Mouse (Mus musculus): ENCODE measurements around the gene Tlr12.
"Not testable (repeated sequence)": the region's sequence is repeated elsewhere in the genome, so short reads cannot be mapped to it uniquely, and the experiment has no call there.

The Tlr12 gene

DNA sequence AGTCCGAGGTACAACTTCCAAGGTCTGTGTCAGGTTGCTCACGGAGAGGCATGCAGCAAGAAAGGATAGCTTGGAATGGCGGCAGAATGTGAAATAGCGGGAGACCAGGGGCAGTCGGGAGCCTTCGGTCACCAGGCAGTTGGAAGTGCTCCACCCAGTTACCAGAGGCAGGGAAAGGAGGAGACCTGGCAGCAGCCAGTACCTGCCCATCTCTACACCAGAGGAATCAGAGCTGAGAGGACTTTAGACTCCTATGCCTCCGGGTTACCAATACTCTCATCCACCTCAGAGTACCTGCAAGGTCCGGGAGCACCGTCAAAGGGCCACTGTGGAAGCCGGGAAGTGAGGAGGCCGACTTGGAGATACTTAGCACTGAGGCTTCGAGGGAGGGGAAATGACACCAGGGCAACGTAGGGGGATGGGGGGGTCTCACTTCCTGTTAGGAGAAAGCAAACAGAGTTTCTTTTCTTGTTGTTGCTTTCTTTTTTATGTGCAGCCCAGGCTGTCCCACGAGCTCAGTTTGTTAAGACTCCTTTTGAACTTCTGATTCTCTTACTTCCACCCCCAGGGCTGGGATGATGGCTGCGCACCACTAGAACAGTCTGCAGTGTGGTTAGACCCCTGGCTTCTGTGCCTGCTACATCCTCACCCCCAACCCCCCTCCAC, at the start of gene Tlr12:
Gene Tlr12 (minus strand): TSS at position 374 of the 666 bp plus-strand sequence.
- DNase-seq = no peak

DNA sequence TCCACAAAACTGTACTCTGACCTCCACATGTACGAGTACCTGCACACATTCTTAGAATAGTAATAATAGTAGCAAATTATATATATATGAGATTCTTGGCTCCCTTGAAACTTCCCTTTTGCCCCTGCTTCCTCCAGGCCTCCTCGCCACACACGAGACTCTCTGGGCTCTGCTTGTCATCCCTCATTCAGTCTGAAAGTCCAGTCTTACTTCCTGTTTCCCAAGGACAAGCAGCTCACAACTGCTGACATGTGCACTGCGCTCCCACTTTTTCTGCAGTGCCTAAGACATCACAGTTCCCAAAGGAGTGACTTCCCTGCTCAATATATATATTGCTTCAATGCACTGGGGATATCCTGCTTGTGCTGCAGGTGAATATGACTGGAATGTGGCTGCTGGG, 48.8 kb upstream of the Tlr12 start:
- DNase-seq = not testable (repeated sequence)

DNA sequence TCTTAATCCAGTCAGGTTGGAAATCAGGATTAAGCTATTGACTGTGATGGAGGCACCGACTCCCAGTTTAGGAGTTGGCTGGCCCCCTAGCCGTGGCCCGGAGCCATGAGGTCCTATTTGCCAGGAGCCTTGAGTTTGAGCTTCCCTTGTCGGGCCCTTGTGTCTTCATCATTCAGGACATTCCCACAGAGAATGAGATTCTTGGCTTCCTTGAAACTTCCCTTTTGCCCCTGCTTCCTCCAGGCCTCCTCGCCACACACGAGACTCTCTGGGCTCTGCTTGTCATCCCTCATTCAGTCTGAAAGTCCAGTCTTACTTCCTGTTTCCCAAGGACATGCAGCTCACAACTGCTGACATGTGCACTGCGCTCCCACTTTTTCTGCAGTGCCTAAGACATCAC, 47.9 kb upstream of the Tlr12 start:
- not testable (repeated sequence) for DNase-seq

DNA sequence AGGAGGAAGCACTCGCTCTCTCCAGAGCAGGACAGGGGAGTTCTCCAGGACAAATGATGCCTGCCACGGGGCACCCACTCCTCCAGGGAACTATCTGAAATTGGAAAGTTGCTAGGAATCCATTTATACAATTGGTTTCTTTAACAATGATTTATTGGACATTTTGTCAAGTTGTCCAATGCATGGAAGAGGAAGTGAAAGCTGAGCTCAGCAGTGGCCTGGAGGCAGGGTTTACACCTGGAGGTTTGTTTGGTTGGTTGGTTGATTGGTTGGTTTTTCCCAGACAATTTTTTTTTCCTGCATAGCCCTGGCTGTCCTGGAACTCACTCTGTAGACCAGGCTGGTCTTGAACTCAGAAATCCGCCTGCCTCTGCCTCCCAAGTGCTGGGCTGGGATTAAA, 45.6 kb upstream of the Tlr12 start:
- DNase-seq = no peak

DNA sequence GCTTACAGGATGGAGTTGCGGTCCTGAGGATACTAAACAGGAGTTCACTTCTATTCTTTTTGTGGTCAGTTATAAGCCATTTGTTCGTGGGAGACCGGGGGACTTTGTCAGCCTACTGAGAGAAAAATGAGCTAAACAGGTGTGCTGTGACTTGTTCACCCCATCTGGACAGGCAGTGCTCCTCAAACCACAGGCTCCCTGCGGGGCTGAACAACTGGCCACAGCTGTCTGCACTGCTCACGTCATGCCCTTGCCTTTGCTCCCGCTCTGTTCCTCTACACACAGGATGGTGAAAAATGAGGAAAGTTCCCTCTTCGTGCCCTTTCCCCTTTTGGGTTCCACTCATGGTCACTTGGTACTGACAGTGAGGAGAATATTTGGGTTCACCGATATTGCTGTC, 42.6 kb upstream of the Tlr12 start:
- no peak for DNase-seq

DNA sequence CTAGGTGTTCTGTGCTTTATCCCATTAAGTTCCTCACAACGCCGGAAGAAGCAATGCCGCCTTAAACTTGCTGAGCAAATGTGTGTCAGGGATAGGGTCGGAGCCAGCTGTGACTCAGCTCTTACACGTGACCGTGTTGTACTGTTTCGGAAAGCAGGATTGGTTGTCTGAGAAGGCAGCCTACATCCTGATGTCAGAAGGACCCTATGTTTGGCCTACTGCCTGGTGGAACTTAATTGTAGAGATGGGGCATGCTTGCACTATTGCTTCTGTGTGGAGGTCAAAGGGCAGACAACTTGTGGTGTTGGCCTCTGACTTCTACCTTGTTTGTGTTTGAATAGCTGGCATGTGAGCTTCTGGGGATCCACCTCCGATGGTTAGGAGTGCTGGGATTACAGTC, 41.8 kb upstream of the Tlr12 start:
- DNase-seq = no peak

DNA sequence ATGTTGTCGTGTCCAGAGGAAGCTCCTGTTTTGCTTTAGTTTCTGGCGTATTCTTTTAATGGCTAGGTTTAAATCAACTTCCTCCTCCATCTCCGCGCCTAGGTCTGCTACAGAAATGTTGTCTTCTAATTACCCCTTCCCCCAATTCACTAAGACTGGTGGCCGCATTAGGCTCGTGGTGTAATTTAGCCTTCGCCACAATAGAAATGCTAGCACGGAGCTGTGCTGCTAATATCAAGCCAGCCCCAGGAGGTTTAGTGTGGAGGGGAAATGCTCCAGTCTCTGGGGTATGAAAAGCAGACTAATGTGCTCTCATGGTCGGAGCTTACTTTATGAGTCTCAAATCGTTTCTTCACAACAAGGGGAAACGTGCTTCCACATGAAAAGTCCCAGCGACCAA, 37.0 kb upstream of the Tlr12 start:
- no peak for DNase-seq

DNA sequence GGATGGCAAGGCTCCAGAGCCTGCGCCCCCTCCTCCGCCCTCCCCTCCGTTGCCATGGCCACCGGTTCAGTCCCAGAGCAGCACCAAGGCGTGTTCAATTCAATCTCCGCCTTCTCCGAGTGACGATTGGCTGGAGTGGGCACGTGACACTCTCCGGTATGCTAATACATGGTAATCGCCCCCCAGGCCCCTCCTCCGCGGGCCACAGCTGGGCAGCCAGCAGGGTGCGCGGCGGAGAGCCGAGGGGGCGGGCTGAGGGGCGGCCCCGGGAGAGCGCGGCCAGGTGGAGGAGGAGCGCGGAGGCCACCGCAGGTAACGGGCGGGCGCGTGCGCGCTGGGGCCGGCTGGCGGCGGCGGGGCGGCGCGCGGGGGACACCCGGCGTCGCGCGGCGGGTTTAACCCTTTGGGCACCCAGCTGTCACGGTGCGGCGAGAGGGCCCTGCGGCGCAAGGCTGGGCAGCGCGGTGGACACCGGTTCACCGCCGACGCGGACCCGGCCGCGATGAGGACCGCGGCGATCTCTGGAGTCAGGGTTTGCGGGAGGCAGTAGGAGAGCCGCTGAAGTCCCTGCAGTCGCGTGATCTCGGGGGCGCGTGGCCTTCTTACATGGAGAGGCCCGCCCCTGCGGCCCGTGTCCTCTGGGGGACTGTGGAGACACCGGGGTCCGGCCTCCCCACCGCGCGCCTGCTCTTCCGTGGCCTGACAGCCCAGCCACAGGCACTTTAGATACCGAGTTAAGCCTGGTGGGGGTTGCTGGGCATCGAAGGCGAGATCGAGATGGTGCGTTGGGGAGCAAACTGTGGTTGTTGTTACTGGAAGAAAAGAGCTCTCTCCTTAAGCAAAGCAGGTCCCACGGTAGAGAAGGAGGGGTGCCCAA, 36.3 kb upstream of the Tlr12 start, which contains the start of gene Phc2:
Gene Phc2 (plus strand): TSS at position 198 of the 877 bp plus-strand sequence.
- peak; percentile 94 for DNase-seq

DNA sequence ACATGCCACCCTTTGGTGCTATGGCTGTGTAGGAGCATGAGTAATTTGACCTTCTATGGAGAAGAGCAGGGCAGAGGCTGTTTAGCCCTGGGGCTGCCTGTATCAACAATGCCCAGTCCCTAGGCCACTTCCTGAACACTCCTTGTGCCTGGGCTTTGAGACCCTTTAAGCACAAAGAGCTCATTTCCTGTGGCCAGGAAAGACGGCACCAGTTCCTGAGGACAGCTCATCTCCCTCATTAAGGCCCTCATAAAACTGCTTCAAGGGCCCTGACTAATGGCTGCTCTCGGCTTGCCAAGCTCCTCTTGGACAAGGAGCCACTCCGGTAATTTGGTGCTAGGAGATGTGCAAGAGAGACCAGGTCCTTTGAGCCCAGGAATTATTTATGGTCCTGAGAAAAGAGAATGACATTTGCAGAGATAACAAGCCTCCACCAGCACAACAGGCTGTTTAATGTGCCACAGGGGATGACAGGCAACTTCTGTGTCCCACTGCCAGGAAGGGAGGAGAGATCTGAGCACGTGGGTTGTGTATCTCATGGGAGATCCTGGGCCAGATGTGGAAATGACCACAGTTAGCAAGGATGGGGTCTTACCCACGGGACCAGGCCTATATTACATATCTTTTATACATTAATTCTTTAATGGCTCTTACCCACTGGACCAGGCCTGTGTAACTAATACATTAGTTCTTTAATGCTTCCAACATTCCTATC, 34.3 kb upstream of the Tlr12 start:
- DNase-seq = no peak

DNA sequence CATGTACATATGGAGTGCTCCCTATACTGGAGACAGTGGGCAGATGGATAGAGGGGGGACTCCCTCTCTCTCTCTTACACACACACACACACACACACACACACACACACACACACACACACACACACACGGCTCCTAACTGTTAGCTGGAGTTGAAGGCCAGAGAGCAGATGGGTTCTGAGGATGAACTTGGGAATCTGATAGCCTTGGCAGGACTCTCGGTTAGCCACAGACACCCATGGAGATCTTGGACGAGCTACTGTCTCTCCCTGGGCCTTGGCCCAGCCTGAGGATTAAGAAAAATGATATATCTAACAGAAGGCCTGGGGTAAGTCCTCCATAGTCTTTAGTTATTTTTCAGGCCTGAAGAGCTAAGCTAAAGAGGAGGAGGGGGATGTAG, 33.1 kb upstream of the Tlr12 start:
- DNase-seq = no peak

DNA sequence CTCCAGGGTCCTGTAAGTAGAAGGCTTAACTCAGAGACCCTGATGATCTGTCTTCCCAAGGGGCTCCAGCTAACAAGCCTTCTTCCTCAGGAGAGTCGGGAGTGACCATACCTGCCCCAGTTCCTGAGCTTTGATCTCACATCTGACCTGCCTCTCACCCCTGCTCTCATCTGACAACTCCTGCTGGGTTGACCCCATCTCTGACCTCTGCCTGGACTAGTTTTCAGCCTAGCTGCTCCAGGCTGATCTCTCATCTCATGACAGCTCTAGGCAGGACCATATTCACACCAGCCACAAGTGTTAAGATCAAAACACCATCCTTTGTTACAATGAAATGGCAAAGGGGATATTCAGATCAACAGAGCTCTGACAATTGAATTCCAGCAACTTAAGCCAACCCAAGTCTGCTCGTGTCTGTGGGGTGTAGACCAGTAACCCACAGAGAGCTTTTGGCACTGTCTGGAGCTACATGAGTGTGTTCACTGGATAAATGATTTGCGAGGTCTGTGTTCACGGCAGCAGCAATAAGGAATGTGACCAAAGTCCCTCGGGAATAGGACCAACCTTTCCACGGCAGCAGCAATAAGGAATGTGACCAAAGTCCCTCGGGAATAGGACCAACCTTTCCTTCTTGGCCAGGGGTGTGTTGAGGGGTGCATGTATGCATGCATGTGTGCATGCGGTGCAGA, 30.3 kb upstream of the Tlr12 start:
- no peak for DNase-seq

DNA sequence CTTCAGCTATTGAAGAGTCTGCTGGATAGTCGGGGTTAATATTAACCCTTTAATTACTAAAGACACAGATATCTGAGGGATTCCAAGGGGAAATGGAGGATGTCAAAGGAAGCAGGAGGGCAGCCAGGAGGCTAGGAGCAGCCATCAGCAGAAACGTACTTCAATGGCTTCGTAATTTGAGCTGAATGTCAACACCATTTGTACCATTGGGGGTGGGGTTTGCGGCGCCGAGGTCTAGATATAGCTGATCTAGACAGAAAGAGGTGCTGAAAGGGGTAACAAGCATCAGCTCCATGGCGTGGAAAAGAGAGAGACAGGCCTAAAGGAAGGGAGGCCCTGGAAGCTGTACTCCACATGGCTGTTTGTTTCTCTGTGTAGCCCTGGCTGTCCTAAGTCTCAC, 28.3 kb upstream of the Tlr12 start:
- DNase-seq = no peak

DNA sequence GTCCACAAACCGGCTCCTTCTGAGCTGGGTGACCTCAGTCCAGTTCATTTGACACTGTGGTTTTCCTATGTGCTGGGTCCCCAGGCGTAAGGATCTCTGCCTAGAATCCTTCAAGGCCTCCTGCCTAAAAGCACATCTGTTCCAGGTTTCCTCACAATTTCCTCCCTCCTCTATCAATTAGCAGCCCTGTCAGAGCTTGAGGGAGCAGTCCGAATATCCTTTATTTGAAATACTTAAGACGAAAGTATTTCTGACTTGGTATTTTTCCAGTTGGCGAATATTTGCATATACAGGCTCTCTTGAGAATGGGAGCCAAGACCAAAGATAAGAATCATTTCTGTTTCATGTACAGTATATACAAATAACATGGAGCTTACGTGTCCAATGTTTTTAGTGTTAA, 27.5 kb upstream of the Tlr12 start:
- no peak for DNase-seq

DNA sequence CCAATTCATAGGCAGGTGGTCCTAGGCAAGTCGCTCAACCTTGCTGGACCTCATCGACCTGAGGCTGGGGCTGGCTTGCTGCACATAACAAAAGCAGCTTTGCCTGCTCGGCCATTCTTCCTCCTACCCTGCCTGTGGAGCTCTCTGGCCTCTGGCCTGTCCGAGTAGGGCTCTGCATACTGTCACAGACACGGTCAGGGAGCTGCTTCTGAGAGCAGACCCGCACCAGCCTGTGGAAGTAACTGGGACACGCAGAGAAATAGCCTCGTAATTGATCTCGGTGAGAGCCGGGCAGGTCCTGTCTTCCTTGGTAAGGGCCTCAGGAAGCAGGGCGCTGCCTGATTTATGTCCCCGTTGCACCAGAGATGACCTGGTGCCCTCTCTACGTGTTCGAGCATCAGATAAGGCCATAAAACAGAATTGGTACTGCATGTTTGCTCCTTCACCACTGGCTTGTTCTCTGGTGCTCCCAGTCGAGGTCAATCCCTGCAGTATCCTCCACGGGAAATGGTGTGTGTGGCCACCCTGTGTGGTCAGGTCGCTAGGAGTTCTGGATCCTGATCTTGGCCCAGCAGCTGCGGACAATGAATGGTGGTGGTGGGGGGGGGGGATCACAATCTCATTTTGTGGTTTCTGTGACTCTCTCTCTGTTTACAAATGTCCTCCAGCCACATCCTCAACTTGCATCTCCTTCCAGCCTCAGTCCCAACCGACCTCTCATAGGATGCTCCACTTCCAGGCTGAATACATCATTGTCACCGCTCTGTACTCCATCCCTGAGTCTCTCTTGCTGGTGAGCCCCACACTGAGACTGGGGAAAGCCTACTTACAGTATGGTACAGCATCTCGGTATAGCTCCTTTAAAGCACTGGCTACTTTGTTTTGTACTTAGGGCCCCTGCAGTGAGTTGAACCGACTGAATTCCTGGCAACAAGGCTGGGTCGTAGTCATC, 23.6 kb upstream of the Tlr12 start:
- DNase-seq = no peak

DNA sequence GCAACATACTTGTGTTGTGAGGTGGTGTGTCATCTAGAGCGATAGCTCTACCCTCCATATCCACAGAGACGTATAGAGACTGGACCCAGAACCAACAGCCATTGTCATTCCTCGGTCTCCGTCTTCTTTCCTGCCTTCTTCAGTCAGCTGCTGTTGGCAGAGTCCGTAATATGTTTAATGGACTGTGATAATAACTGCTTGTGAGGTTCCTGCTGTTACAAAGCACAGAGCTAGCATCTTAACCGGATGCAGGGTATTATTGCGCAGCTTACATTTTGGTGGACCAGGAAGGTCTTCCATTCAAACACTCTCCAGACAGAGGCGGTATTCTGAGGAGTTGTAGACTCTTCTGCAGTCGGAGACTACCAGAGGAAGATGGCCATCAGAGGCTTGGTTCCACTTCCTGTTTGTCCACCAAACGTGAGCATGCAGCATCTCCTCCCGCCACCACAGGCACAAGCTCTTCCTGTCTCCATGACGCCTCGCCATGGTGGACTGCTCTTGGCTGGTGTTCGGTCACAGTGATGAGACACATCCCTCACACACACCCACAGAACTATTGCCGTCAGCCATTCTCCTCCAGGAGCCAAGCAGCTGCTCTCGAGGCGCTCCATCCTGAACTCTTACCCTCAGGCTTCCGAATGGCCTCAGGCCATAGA, 20.0 kb upstream of the Tlr12 start:
- DNase-seq = no peak

DNA sequence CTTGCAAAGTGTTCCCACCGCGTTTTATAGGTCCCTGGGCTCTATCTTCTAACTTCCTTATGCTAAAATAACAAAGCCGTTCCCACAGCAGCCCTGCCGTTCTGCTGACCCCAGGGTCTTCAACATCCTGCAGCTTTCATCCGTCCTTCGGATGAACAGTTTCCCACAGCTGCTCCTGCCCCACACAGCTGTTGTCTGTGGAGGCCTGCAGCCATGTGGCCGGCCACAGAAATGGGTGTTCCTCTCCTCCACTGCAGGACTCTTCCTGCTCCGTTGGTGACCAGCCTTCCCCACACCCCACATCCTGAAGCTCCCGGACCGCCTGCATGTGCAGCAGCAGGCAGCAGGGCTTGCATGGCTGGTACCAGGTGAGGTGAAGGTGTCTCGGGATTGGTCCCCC, 18.8 kb upstream of the Tlr12 start:
- DNase-seq = no peak

DNA sequence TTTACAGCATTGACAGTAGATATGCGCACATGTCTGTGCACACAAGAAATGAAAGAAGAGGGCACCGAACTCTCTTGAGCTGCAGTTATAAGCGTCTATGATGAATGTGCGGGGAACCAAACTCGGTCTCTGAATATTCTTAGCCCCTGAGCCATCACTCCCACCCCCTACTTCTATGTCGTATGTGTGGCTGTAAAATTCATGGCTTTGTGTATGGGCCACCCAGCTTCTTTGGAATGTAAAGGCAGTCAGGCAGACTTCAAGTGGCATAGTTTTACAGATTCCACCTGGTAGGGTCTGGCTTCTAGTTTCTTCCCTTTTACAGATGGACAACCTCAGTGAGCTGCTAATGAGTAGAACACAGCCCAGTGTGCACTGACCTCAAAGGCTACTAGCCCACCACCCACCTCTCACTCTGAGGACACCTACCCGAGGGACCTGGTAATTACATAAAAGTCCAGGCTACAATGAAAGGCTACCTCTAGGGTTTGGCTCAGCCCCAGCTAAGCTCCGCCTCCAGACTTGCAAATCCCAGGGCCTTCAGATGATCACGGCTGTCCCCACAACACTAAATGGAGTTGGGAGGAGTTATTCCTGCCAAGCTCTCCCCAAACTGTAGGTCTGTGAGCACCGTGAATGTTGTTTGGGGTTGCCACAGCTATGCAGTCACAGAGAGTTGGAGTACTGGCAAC, 17.6 kb upstream of the Tlr12 start:
- DNase-seq = no peak

DNA sequence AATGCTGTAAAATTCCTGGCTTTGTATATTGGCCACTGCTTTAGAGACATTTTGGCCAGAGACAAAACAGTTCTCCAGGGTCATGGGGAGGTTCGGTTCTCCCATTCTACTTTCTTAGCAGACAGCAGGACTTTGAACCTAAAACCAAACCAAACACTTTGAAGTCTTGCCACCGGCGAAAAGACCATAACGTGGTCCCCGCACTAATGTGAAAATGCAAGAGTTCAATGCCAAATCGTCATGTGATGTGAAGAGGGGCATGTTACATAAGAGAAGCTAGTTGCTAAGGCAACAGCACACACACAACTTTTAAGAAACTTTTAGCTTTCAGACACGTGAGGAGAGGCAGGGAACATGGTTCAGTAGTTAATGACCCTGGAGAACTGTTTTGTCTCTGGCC, 17.0 kb upstream of the Tlr12 start:
- DNase-seq = no peak

DNA sequence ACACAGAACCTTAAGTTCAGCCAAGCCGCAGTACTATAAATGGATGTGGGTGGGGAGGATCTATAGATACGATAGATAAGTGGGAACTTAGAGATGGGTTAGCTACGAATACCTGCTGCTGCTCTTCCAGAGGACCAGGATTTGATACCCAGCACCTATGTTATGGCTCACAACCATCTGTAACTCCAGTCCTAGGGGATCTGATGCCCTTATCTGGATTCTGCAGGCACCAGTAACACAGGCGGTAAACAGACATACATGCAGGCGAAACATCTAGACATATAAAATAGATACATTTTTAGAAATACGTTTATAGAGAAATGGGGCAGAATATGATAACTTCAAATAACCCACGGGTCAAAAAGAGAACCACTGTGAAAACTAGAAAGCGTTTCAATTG, 2.7 kb upstream of the Tlr12 start:
- DNase-seq = no peak

DNA sequence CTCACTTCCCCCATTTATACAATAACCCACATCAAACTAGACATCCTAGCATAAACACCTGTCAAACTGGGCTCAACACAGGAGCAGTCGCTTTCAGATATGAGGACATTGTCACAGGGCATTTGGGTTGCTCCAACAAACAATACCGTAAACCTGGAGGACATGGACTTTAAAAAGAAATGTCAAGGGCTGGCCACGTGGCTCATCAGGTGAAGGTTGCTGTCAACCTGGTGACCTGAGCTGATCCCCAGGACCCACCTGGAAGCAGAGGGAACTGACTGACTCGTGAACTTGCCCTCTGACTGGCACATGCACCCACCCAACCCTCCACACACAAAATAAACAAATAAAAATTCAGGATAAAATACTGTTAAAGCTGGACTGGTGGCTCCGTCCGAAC, 2.2 kb upstream of the Tlr12 start:
- DNase-seq = no peak

DNA sequence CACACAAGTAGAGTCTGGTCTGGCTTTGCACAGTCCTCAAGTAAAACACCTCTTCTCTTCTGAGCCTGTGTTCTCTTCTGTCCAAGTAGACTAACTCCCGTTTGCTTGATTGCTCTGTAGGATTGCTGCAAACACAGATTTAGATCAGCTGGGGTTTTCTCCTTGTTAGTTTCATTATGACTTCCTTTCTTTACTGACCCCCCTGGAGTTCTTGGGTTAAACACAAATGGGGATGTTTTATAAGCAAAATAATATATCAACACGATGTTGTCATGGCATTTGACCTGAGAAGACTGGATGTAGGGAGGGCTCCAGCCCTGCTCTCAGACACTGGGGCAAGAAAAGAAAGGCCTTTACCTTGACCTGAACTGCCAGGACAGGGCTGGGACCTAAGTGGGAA, 544 bp upstream of the Tlr12 start:
- no peak for DNase-seq
